Mouse (Mus musculus): Measurements from ENCODE around the gene Vsig1.

The Vsig1 gene

DNA sequence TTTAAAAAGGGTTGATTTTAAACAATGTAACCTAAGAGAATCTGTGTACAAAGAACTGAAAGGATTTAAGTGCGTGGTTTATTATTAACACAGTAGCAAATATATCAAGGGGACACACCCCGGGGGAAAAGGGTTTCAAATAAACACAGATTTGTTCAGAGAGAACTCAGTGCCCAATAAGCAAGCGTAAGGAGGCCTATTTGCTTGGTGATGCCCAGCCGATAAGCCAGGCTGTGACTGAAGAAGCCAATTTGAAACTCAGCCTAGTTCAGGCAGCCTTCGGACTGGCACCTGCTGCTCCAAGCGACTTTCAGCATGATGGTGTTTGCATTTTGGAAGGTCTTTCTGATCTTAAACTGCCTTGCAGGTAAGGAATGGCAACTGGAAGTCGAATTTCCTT is at the start of gene Vsig1:
Vsig1 (plus strand) TSS at position 249 of the 400 bp plus-strand sequence.
- in situ Hi-C loops (cut with MboI; ENCODE audit: low pct_unique_long_range_greater_than_20kb in 1 of 2, low sequenced_read_pairs in 2 of 2, unreplicated experiment in 1 of 2) = no loop called here

DNA sequence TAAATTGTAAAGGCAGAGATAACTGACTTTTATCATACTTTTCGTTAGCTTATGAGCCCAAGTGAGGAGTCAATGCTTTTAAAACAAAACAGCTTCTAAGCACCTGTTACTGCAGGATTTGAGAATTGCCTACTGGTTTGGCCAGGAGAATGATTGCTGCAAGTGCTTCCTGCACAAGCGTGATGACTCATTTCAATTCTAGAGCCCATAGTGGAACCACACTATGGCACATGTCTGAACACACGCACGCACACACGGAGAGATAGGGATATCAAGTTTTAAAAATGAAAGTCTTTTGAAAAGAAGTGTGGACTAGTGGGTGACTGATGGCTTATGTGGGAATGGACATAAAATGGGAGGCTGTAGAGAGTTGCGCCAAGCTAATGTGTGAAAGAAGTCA is 44.6 kb upstream of the Vsig1 start:
- in situ Hi-C loops (cut with MboI; ENCODE audit: low pct_unique_long_range_greater_than_20kb in 1 of 2, low sequenced_read_pairs in 2 of 2, unreplicated experiment in 1 of 2) = no loop called here

DNA sequence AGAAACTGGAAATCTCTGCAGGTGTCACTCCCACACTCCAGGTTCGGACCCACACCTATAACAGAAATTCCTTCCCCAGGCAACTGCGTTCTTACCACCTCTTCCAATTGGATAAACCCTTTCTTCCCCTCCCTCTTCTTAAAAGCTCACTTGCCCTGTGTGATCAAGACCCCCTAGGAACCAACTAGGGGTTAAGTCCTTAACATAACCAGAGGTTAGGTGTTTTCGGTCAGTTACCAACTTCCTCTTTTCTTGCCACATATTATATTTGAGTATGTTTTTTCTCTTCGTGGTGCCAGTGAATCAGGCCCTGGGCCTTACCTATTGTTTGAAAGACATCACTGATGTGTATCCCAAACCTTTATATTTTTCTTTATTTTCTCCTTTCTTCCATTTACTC is 44.0 kb upstream of the Vsig1 start:
- in situ Hi-C loops (cut with MboI; ENCODE audit: low pct_unique_long_range_greater_than_20kb in 1 of 2, low sequenced_read_pairs in 2 of 2, unreplicated experiment in 1 of 2) = no loop called here

DNA sequence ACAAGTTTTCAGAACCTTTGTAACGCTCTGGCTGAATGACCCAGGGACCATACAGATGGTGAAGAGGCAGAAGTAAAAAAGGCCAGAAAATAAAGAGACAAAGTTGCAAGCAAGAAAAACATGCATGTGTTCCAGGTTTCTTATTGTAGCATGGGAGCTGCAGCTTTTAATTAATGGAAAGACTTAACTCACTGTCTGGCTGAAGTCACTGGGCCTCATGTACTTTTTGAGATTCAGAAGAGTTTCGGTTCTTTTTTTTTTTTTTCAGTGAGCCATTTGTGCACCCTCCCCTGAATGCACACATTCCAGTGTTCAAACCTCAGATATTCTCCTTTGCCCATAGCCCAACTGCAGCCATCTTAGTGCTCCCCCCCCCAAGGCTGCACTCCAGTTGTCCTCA is 20.2 kb upstream of the Vsig1 start:
- in situ Hi-C loops (cut with MboI; ENCODE audit: low pct_unique_long_range_greater_than_20kb in 1 of 2, low sequenced_read_pairs in 2 of 2, unreplicated experiment in 1 of 2) = no loop called here

DNA sequence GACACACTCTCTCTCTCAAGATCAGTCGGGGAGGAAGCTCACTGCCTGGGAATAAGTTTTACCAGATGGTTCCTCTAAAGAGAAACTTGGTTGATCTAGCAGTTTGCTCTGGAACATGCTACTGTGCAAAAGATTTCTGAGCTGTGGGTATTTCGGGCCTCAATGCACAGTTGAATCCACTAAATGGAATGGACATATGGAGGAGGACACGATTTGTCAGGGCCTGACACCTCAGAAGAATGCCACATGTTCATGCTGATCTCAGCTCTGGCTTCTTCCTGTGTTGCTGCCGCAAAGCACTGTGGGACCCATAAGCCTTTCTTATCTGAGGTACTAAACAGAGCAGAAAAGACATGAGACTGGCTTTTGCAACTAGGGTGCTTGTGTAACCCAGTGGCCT is 15.6 kb upstream of the Vsig1 start:
- in situ Hi-C loops (cut with MboI; ENCODE audit: low pct_unique_long_range_greater_than_20kb in 1 of 2, low sequenced_read_pairs in 2 of 2, unreplicated experiment in 1 of 2) = no loop called here

GRCm38 (mm10) chrX:140903487-140903886 is 3.9 kb upstream of the Vsig1 start:
- in situ Hi-C loops (cut with MboI; ENCODE audit: low pct_unique_long_range_greater_than_20kb in 1 of 2, low sequenced_read_pairs in 2 of 2, unreplicated experiment in 1 of 2) = no loop called here

DNA sequence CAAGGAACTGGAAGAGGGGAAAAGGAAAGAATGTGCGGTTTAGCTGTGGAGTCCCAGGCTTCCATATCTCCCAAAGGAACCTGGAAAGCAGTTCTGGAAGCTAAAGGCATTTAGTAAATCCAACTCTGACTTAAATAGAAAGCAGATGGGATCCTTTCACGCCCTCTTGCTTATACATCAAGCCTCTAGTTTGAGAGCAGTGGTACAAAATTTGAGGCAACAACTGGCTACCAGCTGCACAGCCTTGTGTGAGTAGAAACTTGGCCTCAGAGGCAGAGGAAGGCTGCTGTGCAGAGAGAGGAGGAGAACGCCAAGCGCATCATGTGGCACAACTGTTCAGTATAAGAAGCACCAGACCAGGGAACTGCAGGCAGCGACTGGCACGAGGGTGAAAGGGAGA is 13.9 kb downstream of the Vsig1 start:
- in situ Hi-C loops (cut with MboI; ENCODE audit: low pct_unique_long_range_greater_than_20kb in 1 of 2, low sequenced_read_pairs in 2 of 2, unreplicated experiment in 1 of 2) = no loop called here

GRCm38 (mm10) chrX:140932066-140932465 is 24.7 kb downstream of the Vsig1 start:
- in situ Hi-C loops (cut with MboI; ENCODE audit: low pct_unique_long_range_greater_than_20kb in 1 of 2, low sequenced_read_pairs in 2 of 2, unreplicated experiment in 1 of 2) = no loop called here

GRCm38 (mm10) chrX:140933263-140933662 is 25.9 kb downstream of the Vsig1 start:
- in situ Hi-C loops (cut with MboI; ENCODE audit: low pct_unique_long_range_greater_than_20kb in 1 of 2, low sequenced_read_pairs in 2 of 2, unreplicated experiment in 1 of 2) = no loop called here

- in situ Hi-C loops (cut with MboI; ENCODE audit: low pct_unique_long_range_greater_than_20kb in 1 of 2, low sequenced_read_pairs in 2 of 2, unreplicated experiment in 1 of 2) = no loop called here
These were observed 28.9 kb downstream of the Vsig1 start for GRCm38 (mm10) chrX:140936271-140936670.

DNA sequence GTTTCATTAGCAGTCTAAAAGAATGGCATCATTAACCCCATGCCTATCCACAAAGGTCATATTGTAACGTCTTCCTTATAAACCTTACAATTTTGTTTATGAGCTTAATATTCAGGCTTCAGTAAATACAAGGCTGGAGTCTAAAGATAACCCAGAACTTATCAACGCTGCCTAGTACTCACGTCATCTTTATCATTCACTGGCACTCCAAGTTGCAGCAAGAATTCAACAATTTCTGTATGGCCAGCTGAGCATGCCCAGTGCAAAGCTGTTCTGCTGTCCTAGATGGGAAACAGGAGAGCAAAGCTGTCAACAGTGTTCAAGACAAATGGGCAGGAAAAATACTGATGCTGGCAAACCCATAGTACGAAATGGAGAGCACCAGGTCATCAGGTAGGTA is 46.2 kb downstream of the Vsig1 start:
- in situ Hi-C loops (cut with MboI; ENCODE audit: low pct_unique_long_range_greater_than_20kb in 1 of 2, low sequenced_read_pairs in 2 of 2, unreplicated experiment in 1 of 2) = no loop called here

GRCm38 (mm10) chrX:140956272-140956940 is 49.0 kb downstream of the Vsig1 start, which contains the start of the genes Psmd10 and Atg4a:
Gene Psmd10 (minus strand): TSS chrX:140956728.
Gene Atg4a (plus strand): TSS chrX:140956907.
- in situ Hi-C loops (cut with MboI; ENCODE audit: low pct_unique_long_range_greater_than_20kb in 1 of 2, low sequenced_read_pairs in 2 of 2, unreplicated experiment in 1 of 2) = no loop called here

DNA sequence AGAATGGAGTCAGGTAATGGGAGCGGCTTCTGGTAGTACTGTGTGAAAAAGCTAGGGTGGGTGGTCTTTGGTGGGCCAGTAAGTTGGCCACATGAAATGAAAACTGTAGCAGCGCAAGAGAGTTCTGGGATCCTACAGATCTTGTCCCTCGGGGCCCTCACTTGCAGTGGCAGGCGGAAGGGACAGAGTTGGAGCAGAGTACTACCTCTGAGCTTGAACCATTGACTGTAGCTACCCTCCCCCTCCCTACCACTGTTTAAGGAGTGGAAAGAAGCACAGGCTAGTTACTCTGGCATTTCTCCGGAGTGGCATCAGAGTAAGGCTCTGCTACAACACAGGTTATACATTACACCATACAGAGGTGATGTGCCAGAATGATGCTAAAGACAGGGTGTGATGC is 49.6 kb downstream of the Vsig1 start:
- in situ Hi-C loops (cut with MboI; ENCODE audit: low pct_unique_long_range_greater_than_20kb in 1 of 2, low sequenced_read_pairs in 2 of 2, unreplicated experiment in 1 of 2) = no loop called here

- in situ Hi-C loops (cut with MboI; ENCODE audit: low pct_unique_long_range_greater_than_20kb in 1 of 2, low sequenced_read_pairs in 2 of 2, unreplicated experiment in 1 of 2) = no loop called here
These were observed 71.5 kb downstream of the Vsig1 start for GRCm38 (mm10) chrX:140978943-140979342.

DNA sequence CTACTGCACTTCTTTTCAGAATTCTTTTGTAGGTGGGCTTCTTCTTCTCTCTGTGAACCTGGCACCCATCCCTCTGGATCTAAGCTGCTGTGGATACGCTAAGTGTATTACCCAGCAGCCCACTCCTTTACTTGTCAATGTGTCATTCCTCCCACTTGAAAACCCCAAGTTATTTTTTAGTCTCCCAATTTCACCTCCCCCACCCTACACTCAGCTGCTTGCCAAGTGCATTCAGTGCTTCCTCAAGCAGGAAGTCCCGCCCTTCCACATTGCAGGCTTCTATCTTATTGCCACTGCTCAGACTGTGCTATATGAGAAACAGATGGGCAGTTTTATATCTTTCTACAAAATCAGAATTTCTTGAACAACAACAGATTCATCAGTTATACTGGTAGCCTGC is 72.1 kb downstream of the Vsig1 start:
- in situ Hi-C loops (cut with MboI; ENCODE audit: low pct_unique_long_range_greater_than_20kb in 1 of 2, low sequenced_read_pairs in 2 of 2, unreplicated experiment in 1 of 2) = no loop called here

GRCm38 (mm10) chrX:140980163-140980562 is 72.8 kb downstream of the Vsig1 start:
- in situ Hi-C loops (cut with MboI; ENCODE audit: low pct_unique_long_range_greater_than_20kb in 1 of 2, low sequenced_read_pairs in 2 of 2, unreplicated experiment in 1 of 2) = no loop called here

GRCm38 (mm10) chrX:140983206-140983960 is 76.0 kb downstream of the Vsig1 start:
- in situ Hi-C loops (cut with MboI; ENCODE audit: low pct_unique_long_range_greater_than_20kb in 1 of 2, low sequenced_read_pairs in 2 of 2, unreplicated experiment in 1 of 2) = no loop called here

- in situ Hi-C loops (cut with MboI; ENCODE audit: low pct_unique_long_range_greater_than_20kb in 1 of 2, low sequenced_read_pairs in 2 of 2, unreplicated experiment in 1 of 2) = no loop called here
These were observed 77.4 kb downstream of the Vsig1 start for GRCm38 (mm10) chrX:140984795-140985194.

DNA sequence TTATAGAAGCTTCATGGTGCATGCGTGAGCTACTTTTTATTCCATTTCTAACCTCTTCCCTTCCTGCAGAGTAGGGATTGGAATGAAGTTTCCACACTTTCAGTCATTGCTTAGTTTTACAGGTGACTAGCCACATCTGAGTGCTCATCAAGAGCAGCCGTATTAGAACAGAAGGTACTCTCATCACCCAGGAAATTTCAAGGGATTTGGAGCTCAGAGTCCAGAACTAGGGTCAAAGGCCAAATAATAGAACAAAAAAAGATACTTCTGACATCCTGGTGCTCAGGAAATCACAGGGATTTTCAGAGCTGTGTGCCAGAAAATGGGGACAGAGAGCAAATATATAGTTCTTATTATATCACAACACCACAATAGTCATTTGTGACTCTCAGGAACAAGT is 77.8 kb downstream of the Vsig1 start:
- in situ Hi-C loops (cut with MboI; ENCODE audit: low pct_unique_long_range_greater_than_20kb in 1 of 2, low sequenced_read_pairs in 2 of 2, unreplicated experiment in 1 of 2) = no loop called here

Data from mouse embryonic stem cell (cell line).